In genomic region chr9:32468313-32468712, GRCm38 (mm10) we compare ENCODE assay signal across 19 mouse cellular contexts.
A peak's percentile ranks its signal among the peaks of the same experiment; 100 is the strongest.
DNase-seq lines count a peak whose midpoint lies in the region; ATAC-seq and TF ChIP-seq lines count a peak whose summit lies in the region.
"Had no signal": no experiment of that assay in that cellular context is flagged by ENCODE, and none has a peak within 500 bp of the region (broad histone marks: within the 10 kb centered on the region; RNA-seq: fewer than 3 reads in every experiment).

No protein-coding gene starts in this region.

- DNase-seq in kidney, postnatal 0 days (ENCODE audit: low spot score): peak; percentile 39
- no peak for DNase-seq in kidney, postnatal 4 days
- DNase-seq in lung, embryonic 14.5 days: peak; percentile 59
- DNase-seq in lung, adult 2 months: no peak
- DNase-seq in NIH3T3 (ENCODE audit: low read depth): peak; percentile 41
- no peak for DNase-seq in heart, adult 11 months
- DNase-seq: adrenal gland, adult 2 months; adrenal gland, postnatal 25 days; cerebellum, adult 2 months; cerebellum, postnatal 14 days; embryo, embryonic 11 days; forebrain, postnatal 0 days; gastrocnemius, postnatal 14 days; heart, postnatal 36 days had no signal

- H3K9ac ChIP-seq in kidney, postnatal 0 days (ENCODE audit: low read depth, low read length): no peak overlapping the region
- H3K9ac ChIP-seq in lung, embryonic 14.5 days: no peak overlapping the region
- H3K9ac ChIP-seq in embryonic facial prominence, embryonic 13.5 days: no peak overlapping the region
- H3K9ac ChIP-seq in midbrain, embryonic 16.5 days (ENCODE audit: low read depth, low read length): no peak overlapping the region
- H3K9ac ChIP-seq: forebrain, embryonic 13.5 days; forebrain, postnatal 0 days; heart, embryonic 12.5 days; hindbrain, embryonic 12.5 days had no signal

- no peaks in the 10 kb centered on the region for H3K27me3 ChIP-seq in kidney, postnatal 0 days (ENCODE audit: insufficient read depth, low read length)
- H3K27me3 ChIP-seq in lung, embryonic 14.5 days (ENCODE audit: insufficient read depth, low read length): no peaks in the 10 kb centered on the region
- H3K27me3 ChIP-seq in embryonic facial prominence, embryonic 13.5 days: peaks cover 7% of the 10 kb centered on the region; the same call in 1 of the 2 replicates
- H3K27me3 ChIP-seq in midbrain, embryonic 16.5 days (ENCODE audit: control insufficient read depth, insufficient read depth, low read depth, low read length): no peaks in the 10 kb centered on the region
- H3K27me3 ChIP-seq: forebrain, embryonic 13.5 days; heart, embryonic 12.5 days; hindbrain, embryonic 12.5 days had no signal

- ATAC-seq in kidney, postnatal 0 days (replicated peaks; ENCODE audit: low FRiP score, low read depth): no peak
- peak; percentile 29; the same call in 1 of the 2 replicates for ATAC-seq in lung, embryonic 14.5 days (ENCODE audit: insufficient read depth)
- 0 out of 2 replicates have a peak, but pooled peaks have one; percentile 27 for ATAC-seq in embryonic facial prominence, embryonic 13.5 days (ENCODE audit: insufficient number of reproducible peaks, insufficient read depth, low FRiP score, low TSS enrichment, low read depth)
- ATAC-seq in midbrain, embryonic 16.5 days: no peak

- H3K4me3 ChIP-seq in kidney, postnatal 0 days (replicated peaks; ENCODE audit: low read depth, low read length): no peak overlapping the region
- H3K4me3 ChIP-seq in lung, embryonic 14.5 days (ENCODE audit: low read depth, low read length): no peak overlapping the region
- H3K4me3 ChIP-seq in lung, adult 2 months (replicated peaks; ENCODE audit: extremely low read depth, low read depth, low read length): no peak overlapping the region
- H3K4me3 ChIP-seq in embryonic facial prominence, embryonic 13.5 days: no peak overlapping the region
- H3K4me3 ChIP-seq in midbrain, embryonic 16.5 days (ENCODE audit: low read depth, low read length): no peak overlapping the region
- H3K4me3 ChIP-seq: forebrain, embryonic 13.5 days; heart, embryonic 12.5 days; hindbrain, embryonic 12.5 days had no signal

- WGBS in kidney, postnatal 0 days: 62% methylated on average over 1 of the region's 1 CpGs
- WGBS in lung, embryonic 14.5 days: 60% methylated on average over 1 of the region's 1 CpGs
- WGBS in lung, adult 2 months: 53% methylated on average over 1 of the region's 1 CpGs
- 78% methylated on average over 1 of the region's 1 CpGs for WGBS in embryonic facial prominence, embryonic 13.5 days
- WGBS in midbrain, embryonic 16.5 days: 48% methylated on average over 1 of the region's 1 CpGs

- no peak overlapping the region for H3K4me2 ChIP-seq in kidney, postnatal 0 days (ENCODE audit: low read length)
- no peak overlapping the region for H3K4me2 ChIP-seq in lung, embryonic 14.5 days
- H3K4me2 ChIP-seq in embryonic facial prominence, embryonic 13.5 days: no peak overlapping the region
- H3K4me2 ChIP-seq in midbrain, embryonic 16.5 days (ENCODE audit: low read length): no peak overlapping the region
- H3K4me2 ChIP-seq: forebrain, embryonic 13.5 days; heart, embryonic 12.5 days; hindbrain, embryonic 12.5 days had no signal

- no peaks in the 10 kb centered on the region for H3K9me3 ChIP-seq in kidney, postnatal 0 days (replicated peaks; ENCODE audit: low read length)
- H3K9me3 ChIP-seq in lung, embryonic 14.5 days (ENCODE audit: low read depth, low read length): no peaks in the 10 kb centered on the region
- no peaks in the 10 kb centered on the region for H3K9me3 ChIP-seq in embryonic facial prominence, embryonic 13.5 days
- H3K9me3 ChIP-seq in midbrain, embryonic 16.5 days (replicated peaks; ENCODE audit: control insufficient read depth, low read length, poor library complexity, severe bottlenecking): no peaks in the 10 kb centered on the region
- H3K9me3 ChIP-seq: forebrain, embryonic 13.5 days; heart, embryonic 12.5 days; hindbrain, embryonic 12.5 days had no signal

- H3K27ac ChIP-seq in kidney, postnatal 0 days: no peak overlapping the region
- H3K27ac ChIP-seq in lung, embryonic 14.5 days (ENCODE audit: low read depth): no peak overlapping the region
- H3K27ac ChIP-seq in embryonic facial prominence, embryonic 13.5 days: no peak overlapping the region
- no peak overlapping the region for H3K27ac ChIP-seq in midbrain, embryonic 16.5 days (ENCODE audit: low read length)
- H3K27ac ChIP-seq: forebrain, embryonic 13.5 days; hindbrain, embryonic 12.5 days had no signal

- H3K36me3 ChIP-seq in kidney, postnatal 0 days (ENCODE audit: insufficient read depth, low read length): no peaks in the 10 kb centered on the region
- no peaks in the 10 kb centered on the region for H3K36me3 ChIP-seq in lung, embryonic 14.5 days (ENCODE audit: insufficient read depth)
- peaks cover 20% of the 10 kb centered on the region for H3K36me3 ChIP-seq in embryonic facial prominence, embryonic 13.5 days
- H3K36me3 ChIP-seq in midbrain, embryonic 16.5 days (ENCODE audit: control insufficient read depth, insufficient read depth, low read length): no peaks in the 10 kb centered on the region
- H3K36me3 ChIP-seq: hindbrain, embryonic 12.5 days had no signal

- no peaks in the 10 kb centered on the region; the same call in 1 of the 2 replicates for H3K4me1 ChIP-seq in kidney, postnatal 0 days (replicated peaks; ENCODE audit: insufficient read depth, low read length)
- H3K4me1 ChIP-seq in lung, embryonic 14.5 days (ENCODE audit: insufficient read depth): 0 out of 2 replicates have a peak, but pooled peaks cover 4% of the 10 kb centered on the region
- H3K4me1 ChIP-seq in lung, adult 2 months (ENCODE audit: control insufficient read depth, insufficient read depth, low read length): no peaks in the 10 kb centered on the region; the same call in 1 of the 2 replicates
- H3K4me1 ChIP-seq in embryonic facial prominence, embryonic 13.5 days: peaks cover 48% of the 10 kb centered on the region
- H3K4me1 ChIP-seq in midbrain, embryonic 16.5 days (ENCODE audit: control insufficient read depth, insufficient read depth, low read length): no peaks in the 10 kb centered on the region

- TF ChIP-seq POLR2A in lung, adult 2 months (IDR thresholded peaks at IDR 0.05; ENCODE audit: borderline replicate concordance, extremely low read depth, low read depth, low read length): no peak

- no peak for TF ChIP-seq CTCF in kidney, postnatal 0 days (IDR thresholded peaks at IDR 0.05; ENCODE audit: low read depth)
- no peak for TF ChIP-seq CTCF in lung, embryonic 14.5 days (IDR thresholded peaks at IDR 0.05; ENCODE audit: low read depth)
- TF ChIP-seq CTCF in lung, adult 2 months (IDR thresholded peaks at IDR 0.05; ENCODE audit: insufficient read depth, low read length): no peak

Comparison
In these comparisons a context has a peak if more than half of its experiments do, and no peak if none do; other contexts are left out.
1. DNase-seq: peak in kidney, postnatal 0 days (single experiment), lung, embryonic 14.5 days (single experiment) and NIH3T3 (single experiment); none in kidney, postnatal 4 days (0 of 2), lung, adult 2 months (single experiment) and heart, adult 11 months (single experiment).
2. ATAC-seq: peak in lung, embryonic 14.5 days (single experiment) and embryonic facial prominence, embryonic 13.5 days (single experiment); none in kidney, postnatal 0 days (single experiment) and midbrain, embryonic 16.5 days (single experiment).